Mouse (Mus musculus) CD4-positive helper T cell, adult 2 months (primary cell): Measurements from ENCODE around the gene Ahsa1.
"Not testable (repeated sequence)": the region's sequence is repeated elsewhere in the genome, so short reads cannot be mapped to it uniquely, and the experiment has no call there.

Experiments
- DNase-seq: peaks from one replicate; pipeline ENCODE4 v3.0.0-alpha.2; 2012; ENCODE audit warnings: low read depth, missing footprints, low spot score

Ahsa1 gene

DNA sequence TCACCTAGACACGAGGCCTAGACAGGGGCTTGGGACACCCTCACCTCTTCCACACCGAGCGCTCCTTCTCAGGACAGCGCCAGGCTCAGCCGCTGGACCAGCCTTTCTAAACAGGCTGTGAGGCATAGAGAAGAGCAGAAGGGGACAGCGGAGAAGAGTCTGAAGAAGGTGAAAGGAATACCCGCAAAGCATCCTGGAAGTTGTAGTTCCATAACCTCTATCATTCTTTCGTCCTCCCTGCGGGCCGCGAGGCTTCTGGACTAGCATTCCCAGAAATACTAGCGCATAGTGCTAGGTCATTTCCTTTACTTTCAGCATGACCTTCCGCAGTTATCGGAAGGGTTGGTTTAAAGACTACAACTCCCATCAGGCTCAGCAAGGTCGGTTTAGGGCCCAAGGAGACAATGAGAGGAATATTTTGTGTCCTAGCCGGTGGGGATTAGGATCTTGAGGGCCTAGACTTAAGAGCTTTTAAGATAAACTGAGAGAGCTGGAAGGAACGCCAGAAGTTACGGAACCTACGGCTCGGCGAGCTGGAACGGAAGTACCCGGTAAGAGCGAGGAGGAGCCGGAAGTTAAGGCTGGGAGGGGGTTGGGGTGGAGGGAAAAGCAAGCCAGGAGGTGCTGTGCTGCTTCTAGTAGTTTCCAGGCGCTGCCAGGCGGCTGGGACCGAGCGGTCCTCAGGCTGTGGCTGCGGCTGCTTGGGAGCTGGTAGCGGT is at the start of gene Ahsa1, which contains the start of gene Vipas39:
Gene Ahsa1, plus strand, starts transcription at position 372 of the 719 bp plus-strand sequence.
Gene Vipas39, minus strand, starts transcription at position 149 of the 719 bp plus-strand sequence.
- peak; percentile 96 for DNase-seq

DNA sequence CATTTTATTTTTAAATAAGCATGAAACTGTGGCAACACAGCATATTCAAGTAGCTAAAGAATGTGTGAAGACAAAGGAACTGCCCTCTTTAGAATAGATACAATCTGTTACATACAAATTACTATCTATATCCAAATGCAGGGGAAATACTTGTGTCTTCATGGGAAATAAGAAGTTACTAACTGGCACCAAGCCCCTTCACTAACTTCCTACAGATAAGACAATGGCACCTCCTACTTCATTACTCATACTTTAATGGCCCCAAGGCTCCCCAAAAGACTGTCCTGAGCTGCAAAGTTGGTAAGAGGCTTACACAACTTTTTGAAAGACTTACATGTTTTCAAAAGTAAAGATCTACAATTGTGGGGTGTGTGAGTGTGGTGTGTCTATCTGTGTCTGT is 48.7 kb upstream of the Ahsa1 start:
- DNase-seq, result no peak

DNA sequence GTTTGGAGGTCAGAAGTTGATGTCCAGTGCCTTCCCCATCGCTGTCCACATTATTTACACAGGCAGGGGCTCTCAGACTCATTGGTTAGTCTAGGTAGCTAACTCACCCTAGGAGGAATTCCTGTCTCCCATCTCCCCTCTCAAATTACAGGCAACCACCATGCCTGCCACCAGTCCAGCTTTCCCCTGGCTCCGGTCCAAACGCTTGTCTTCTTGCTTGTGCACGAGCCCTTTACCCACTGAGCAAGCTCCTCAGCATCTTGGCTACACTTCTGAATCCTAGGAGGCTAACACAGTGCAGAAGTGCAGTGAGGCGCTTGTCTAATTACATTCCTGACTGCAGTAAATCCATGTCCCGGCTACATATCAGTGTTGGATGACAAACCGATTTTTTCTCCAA is 46.9 kb upstream of the Ahsa1 start:
- DNase-seq, result no peak

DNA sequence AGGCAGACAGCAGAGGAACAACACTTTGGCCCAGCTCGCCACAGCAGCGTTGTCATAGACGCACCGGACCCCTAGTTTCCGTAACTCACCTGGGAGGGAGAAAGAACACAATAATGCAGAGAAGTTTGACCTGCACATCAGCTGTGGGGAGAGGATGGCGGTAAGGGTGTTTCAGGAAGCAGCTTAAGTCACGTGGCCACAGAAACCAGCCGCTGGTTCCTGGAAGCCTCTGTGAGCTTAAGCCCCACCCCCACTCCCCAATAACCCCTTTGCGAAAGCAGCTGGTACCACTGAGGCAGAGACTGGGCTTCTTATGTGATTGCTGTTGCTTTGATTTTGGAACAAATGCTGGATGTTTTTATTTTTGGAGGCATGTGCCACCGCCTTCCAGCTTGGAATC is 41.3 kb upstream of the Ahsa1 start:
- no peak for DNase-seq

DNA sequence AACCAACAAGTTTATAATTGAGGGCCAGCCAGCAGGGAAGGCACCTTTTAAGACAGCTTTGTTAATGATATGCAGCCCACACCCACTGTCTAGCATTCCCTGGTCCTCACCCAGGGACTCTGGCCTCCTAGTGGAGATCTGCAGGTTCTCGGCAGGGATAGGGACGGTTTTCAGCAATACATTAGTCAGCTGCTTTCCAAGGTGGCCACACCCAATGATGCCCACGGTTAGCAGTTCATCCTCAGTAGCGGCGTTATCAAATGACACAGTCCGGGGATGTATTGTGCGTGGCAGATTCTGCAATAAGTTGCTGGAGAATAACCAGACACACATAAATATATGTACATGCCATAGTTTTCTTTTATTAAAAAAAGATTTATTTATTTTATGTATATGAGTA is 39.5 kb upstream of the Ahsa1 start:
- no peak for DNase-seq

DNA sequence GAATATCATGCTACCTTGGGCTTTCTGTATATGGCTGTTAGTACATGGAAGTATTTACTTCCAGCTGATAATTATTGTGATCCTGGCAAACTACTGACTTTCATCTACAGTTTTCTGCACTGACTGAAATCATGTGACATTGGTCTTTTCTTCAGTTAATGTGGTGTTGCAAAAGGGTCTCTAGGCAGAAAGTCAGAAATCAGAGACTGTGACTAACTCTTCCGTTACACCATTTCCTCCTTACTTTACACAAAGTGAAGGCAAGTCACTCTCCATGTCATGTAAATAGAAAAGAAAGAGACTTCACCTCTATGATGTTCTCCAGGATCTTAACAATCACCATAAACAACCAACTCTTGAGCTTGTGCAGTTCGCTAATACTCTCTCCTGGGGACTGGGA is 36.6 kb upstream of the Ahsa1 start:
- no peak for DNase-seq

DNA sequence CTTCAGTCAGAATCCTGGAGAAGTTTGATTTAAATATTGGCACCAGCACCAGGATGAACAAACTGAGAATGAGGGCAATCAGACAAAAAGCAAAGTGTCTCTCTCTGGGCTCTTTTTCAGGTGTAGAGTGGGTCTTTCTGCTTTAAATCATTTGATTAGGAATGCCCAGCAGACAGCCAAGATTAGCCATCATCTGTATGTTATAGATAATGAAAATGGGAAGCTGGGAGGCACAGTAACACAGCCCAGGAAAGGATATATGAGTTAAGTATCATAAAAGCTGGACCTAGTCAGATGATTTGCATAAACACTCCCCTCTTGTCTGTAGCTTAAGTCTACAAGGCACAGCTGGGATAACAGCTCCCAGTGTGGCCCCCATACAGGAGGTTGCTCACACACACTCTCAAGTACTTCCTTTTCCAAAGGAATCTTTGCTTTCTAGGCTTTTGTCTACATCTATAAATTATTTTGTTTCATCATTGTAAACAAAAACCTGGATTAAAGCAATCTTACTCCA is 35.8 kb upstream of the Ahsa1 start:
- no peak for DNase-seq

DNA sequence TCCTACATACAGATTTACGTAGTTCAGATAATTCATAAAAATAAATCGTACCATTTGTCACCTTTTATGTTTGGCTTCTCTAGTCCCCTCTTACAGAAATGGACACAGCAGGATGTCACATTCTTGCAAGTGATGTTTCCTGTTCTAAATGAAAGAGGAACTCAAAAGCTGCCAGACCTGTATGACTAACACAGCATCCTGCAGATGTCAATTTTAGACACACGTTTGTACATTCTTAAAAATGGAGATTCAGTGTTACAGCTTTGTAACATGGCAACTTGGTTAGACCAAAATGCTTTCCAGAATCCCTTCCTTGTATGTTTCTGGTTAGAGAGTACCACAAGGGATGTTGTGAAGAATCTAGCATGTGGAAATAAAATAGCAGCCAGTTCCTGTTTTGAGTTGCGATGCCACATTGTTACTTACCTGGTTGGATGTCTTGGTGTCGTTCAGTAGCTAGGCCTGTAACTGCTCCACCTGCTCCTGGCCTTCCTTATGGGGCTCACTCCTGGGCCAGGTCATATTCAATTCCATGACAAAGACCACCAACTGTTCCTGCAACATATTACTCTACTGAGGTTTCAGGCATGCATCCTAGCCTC is 29.3 kb upstream of the Ahsa1 start:
- DNase-seq, result peak; percentile 11

DNA sequence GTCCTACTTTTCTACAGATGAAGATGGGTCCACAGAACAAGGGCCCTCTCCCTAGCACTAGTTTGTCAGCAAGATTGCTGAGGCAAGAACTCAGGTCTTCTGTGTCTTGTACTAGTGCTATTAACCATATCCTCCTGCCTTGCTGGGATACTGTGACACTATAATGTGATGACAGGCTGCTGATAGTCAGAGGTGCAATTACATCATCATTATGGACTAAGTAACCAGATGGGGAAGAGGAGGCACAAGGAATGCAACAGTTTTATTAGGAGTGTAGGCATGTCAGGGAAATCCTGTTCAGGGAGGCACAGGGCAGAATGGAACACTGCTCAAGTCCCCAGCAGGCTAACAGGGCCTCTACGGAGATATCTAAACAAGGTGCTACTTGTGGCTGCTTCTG is 27.6 kb upstream of the Ahsa1 start, which contains the start of gene Noxred1:
Gene Noxred1, minus strand, starts transcription at position 101 of the 400 bp plus-strand sequence.
- DNase-seq, result no peak

DNA sequence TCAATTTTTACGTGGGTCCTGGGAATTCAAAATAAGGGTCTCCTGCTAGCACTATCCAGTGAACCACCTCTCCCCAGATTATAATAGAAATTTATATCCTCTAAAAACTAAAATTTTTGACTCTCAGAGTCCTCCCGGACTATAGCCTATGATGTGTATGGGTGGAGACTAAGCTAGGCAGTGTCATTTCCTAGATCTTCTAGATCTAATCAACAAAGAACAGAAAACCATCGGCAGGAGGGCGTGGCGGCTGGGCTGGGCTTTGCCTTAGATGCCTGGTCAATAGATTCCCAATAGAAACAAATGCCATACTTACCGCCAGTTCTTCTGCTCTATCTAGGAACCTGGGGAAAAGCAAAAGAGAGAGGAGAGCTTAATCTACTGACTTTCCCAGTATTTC is 16.1 kb upstream of the Ahsa1 start:
- no peak for DNase-seq

DNA sequence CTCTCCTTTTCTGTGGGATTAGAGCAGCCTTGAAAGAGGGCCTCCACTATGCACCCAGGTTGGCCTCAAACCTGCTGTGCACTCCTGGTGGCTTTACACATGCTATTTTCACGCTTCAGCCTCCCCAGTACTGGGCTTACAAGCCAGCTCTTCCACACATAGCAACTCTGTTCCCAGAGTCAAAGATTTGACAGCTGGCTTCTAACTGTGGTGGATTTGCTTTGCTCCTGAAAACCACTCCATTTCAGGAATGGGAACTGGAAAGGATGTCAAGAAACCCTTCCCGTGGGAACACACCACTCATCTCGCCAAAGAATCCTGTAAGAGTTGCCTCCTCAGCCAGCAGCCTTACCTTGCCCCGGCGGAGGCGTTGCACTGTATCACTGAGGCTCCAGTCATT is 12.4 kb upstream of the Ahsa1 start:
- DNase-seq, result no peak

DNA sequence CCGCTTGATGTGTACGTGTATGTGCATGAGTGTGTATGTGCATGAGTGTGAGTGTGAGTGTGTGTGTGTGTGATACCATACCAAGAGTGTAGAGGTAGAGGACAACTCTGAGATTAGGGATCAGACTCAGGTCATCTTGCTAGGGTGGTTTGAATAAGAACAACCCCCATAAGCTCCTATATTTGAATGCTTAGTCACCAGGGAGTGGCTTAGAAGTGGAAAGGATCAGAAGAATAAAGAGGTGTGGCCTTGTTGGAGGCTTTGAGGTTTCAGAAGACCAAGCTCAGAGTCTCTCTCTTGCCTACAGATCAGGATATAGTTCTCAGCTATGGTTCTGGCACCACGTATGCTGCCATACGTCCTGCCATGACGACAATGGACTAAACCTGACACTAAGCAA is 9.7 kb upstream of the Ahsa1 start:
- DNase-seq, result peak; percentile 17

DNA sequence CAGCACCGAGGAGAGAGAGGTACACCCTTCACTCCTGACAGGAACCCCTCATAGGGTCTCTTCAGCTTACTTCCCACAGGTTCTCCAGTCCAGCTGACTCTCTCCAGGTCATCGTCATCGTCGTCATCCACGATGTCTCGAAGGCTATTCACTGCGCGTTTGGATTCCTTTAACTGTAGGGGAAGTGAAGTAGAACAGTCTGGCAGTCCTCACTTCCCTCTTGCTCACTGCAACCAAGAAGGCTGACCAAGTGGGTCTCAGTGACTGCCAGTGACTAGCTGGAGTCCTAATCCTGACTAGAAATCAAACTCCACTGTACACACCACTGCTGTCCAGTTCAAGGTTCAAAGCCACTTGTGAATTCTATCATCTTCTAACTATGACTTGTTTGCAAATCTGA is 5.7 kb upstream of the Ahsa1 start:
- DNase-seq, result no peak

DNA sequence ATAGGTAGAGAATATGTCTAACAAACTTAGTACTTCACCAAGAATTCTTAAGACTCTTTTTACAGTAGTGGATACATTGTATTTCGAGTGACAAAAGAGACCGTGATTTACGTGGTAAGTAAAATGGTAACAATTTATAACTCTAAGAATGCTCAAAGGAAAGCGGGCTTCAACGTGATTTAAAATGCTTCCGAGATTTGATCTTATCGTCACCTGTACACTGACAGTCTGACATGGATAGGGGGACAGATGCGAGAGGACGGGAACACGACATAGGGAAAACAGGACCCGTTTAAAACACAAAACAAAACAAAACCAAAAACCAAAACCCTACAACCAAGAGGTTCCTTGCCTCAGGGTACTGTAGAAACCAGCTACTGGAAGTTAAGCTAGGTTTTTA is 835 bp upstream of the Ahsa1 start:
- no peak for DNase-seq

DNA sequence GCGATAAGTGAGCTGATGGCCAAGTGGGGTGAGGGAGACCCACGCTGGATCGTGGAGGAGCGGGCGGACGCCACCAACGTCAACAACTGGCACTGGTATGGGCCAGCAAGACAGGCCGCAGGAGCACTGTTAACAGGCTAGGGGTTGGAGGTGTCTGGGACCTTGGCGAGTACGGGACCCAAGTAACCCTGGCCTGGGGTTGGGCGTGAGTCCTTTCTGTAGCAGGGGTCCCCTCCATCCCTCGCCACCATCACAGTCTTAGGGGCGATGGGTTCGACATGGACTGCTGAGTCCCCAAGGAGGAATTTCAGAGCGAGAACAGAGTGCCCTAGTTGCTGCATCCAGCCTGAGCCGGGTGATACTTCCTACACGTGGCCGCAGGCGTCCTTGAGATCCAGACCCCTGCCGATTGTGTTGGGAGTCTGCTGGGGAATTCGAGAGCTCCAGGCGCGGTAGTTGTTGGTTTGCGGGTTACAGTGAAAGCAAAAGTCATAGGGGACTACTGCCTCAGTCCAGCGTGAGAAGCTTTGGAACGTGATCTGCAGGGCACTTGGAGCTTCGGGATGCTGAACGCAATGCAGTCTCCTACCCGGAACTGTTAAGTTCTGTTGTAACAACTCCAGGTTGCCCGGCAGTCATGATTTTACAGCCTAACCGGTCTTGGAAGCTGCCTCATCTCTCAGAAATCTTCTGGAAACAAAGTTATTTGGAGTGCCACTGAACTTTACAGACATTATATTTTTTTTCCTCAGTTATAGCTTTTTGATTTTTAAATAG is 736 bp downstream of the Ahsa1 start:
- DNase-seq, result no peak

DNA sequence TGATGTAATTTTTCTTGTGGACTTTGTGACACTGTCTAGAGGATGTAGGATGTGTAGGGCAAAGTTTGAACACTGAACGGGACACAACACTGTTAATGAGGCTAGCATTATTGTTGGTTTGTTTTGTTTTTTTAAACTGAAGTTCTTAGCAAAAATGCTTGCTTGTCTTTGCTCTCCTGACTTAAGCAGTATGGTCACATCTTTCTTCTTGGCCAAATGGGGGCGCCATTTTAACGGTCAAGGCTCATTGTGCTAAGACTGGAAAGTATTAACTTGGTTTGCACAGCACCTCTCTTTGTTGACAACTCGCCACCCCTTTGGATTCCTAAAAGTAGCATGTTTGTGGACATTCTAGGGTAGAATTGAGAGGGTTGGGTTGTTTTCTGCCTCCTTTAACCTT is 1.4 kb downstream of the Ahsa1 start:
- peak; percentile 32 for DNase-seq

DNA sequence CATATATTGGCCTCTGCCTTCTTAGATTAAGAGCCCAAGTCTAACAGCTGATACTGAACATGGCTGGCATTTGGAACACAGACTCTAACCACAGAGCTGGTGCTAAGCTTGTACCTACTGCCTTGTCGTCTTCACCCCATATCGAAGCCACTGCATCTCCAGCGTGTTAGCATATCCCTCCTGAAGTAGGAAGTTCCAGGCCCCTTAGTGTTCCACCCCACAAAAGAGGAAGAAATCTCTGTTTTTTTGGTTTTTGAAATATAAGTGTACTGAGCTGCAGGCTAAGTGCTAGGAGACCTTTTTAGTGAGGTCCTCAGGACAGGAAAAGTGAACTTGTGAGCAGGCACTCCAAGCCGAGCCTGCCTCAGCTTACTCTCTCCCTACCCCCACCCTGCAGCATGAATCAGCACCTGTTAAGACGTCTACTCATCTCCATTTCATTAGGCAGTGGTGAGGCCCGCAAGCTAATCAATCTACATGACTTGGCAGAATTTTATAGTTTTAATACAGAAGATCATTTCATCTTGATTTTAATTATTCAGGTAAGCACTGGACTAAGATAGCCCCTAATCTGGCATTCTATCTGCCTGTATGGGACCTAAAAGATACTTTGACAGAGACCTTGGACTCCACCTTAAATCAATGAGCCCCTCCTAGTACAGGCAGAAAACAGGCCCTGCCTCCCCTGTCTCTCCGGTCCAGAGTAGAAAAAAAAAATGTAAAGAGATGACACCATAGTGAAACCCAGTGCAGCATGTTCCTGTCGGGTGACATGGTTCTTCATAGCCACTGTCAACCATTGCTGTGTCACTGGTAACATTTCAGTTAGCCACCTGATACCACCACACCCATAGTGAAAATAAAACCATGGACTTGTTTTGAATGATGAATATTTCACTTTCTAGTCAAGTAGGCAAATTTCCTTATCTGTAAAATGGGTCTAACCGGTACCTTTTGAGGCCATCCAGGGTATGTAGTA is 8.9 kb downstream of the Ahsa1 start:
- DNase-seq, result no peak

DNA sequence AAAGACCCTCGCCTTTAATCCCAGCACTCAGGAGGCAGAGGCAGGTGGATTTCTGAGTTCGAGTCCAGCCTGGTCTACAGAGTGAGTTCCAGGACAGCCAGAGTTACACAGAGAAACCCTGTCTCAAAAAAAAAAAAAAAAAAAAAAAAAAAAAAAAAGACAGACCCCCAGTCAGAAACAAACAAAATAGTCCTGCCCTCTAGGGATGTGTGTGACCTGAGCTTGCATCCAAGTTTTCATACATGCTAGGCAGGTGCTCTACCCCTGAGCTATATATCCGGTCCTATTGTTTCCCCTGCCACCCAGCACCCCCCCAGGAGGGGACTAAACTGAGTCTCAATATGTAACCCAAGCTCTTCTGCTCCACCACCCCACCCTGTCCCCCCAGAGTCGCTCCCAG is 11.0 kb downstream of the Ahsa1 start:
- DNase-seq, result not testable (repeated sequence)

DNA sequence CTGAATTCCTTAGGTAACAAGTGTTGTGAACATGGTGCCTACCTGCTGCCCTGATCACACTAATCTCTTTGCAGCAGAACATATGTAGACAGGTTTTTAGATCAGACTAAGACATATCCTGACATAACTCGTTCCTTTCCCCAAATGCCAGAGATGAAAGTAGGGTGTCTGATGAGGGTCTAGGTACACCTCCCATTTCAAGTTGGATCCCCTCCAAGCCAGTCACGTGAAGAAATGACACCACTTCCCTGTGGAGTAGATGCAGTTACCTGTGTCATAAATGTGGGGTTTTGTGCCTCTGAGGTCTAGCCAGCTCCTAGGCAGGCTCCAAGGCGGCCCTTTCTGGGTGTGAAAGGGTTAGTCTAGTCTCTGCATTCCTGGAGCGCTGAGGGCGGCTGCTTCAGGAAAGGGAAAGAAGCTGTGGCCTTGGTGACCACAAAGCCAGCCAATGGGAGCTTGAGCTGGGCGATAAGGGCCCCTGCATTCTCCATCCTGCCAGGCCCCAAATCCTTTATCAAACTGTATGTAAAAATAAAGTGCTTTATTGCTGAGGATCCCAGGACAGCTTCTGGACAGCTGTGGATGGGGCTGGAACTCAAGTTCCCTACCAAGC is 11.9 kb downstream of the Ahsa1 start:
- no peak for DNase-seq

DNA sequence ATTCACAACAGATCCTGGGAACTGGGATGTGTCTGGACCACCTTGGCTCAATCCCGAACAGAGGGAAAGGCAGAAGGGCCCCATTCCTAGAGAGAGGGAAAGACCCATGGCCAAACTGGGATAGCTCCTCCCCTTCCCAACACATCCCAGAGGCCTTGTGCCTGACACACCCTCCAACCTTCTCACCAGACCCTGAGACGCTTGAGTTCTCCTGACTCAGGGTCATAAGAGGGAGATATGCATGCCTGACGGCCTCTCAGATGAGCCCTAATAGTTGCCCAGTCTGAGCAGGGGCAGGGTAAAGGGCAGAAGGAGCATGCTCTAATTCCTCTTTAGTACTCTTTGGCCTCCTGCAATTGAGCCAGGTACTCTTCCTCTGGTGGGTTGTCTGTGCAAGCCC is 13.1 kb downstream of the Ahsa1 start:
- DNase-seq, result no peak

DNA sequence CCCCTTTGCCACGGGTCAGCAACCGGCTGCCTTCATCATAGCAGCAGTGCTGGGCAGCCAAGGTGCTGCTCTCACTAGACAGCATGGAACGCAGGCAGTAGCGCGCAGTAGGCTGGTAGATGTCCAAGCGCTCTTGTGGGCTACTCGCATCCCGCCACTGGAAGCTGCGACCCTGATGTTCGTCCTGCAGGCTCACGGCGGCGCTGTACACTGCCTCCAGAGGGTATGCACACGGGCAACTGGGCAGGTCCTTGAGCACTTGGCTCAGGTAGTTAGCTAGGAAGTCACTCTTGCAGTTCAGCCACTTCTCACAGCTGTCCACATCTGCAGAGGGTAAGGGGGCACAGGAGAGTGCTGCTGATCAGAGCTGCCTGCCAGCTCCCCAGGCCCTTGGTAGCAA is 13.6 kb downstream of the Ahsa1 start:
- no peak for DNase-seq
